Mouse (Mus musculus) spleen, postnatal 36 days (tissue): Measurements from ENCODE around the gene Elf4.

Source experiments
- DNase-seq, 2 experiments: peaks; one replicate each; pipeline ENCODE4 v3.0.0; 2022; ENCODE audit warnings: low spot score in 2 of 2, mixed read lengths in 1 of 2

Gene Elf4

DNA sequence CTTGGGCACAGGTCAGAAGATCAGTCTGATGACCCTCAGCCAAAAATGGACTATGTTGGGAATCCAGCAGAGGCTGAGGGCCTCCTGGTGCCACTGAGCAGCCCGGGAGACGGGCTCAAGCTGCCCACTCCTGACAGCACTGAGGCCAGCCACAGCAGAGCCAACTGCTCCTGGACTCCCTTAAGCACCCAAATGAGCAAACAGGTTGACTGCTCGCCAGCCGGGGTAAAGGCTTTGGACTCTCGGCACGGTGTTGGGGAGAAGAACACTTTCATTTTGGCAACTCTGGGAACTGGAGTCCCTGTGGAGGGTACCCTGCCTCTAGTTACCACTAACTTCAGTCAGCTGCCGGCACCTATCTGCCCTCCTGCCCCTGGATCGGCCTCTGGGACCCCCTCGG is 95.1 kb downstream of the Elf4 start:
- no peak for DNase-seq

DNA sequence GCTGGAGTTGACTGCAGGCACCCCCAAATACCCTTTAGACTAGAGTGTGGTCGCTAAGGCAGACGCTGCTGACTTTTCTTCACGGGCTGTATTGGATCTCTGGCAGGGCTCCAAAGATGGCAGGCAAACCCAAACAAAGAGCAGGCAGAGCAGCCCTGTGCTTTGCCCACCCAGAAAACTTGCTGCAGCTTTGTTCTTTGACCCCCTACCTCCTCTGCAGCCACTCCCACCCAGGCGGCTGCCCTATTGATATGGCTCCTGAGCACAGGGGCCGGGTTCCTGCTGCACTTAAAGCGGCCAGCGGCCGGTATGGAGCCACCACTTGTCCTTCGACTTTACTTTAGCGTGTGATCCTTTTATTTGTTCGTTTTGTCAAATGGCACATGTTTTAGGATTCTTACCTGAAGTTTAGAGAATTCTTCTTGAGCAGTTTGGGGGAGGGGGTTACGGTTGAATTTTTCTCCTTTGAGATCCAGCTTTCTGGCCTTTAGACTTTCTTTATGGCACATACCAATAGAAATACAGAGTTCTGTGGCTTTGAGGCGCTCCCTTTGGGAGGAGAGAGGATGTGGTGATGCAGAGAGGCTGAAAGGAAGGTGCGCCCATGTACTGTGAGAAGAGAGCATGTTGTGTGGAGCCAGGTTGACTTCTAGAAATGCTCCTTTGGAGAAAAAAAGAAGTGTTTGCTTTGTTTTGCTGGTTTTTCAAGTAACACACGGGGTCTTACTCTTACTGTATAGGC is 96.9 kb downstream of the Elf4 start:
- no peak for DNase-seq
